Mouse (Mus musculus): ENCODE data around the gene Brinp3.

GRCm38 (mm10) chr1:146556982-146557381 lies 62.4 kb downstream of the Brinp3 start:
- TF ChIP-seq CTCF (IDR thresholded peaks at IDR 0.05; ENCODE audit: borderline replicate concordance, insufficient read depth, low read depth, low read length) (no peak), POLR2A (IDR thresholded peaks at IDR 0.05; ENCODE audit: borderline replicate concordance, insufficient read depth, low read length) (no peak)

All from cerebellum, adult 2 months (tissue).